ENCODE assay signal across 8 mouse cellular contexts in the genomic region with DNA sequence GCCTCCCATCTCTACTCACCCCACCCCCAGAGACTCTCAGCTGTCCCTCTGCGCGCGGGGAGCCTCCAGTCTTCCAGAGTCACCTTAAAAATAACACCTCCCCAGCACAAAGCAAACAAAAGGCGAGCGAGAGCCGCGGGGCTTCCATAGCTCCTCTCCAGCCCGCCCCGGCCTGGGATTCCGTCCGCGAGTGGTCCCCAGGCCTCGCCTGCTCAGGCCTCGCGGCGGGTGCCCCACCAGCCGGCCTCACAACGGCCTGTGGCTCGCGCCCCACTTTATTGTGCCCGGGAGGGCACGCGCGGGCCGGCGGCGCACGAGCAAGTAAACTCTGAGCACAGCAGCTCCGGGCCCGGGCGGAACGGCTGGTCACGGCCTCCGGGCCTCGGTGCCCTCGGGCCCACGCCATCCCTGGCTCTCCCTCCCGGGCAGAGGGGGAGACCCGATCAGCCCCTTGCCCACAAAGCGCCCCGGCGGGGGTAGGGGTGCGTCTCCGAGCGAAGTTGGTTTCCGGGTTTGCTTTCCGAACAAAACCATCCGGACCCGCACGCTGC. TPM values are rescaled to one million over a fixed set of nuclear protein-coding genes. Genes with fewer than 3 reads are reported as not detected.
DNase-seq lines count a peak whose midpoint lies in the region; ATAC-seq and TF ChIP-seq lines count a peak whose summit lies in the region.

No protein-coding gene starts in this region.

- peak overlapping the region; percentile 77 for H3K4me2 ChIP-seq in lung, embryonic 16.5 days (ENCODE audit: low read depth, low read length)
- H3K4me2 ChIP-seq in embryonic facial prominence, embryonic 15.5 days (replicated peaks), result peak overlapping the region; percentile 67
- H3K4me2 ChIP-seq in intestine, embryonic 14.5 days (ENCODE audit: low read length), result peak overlapping the region; percentile 82
- H3K4me2 ChIP-seq in lung, postnatal 0 days (replicated peaks; ENCODE audit: low read depth, low read length), result peak overlapping the region; percentile 91

- H3K4me1 ChIP-seq in lung, embryonic 16.5 days (replicated peaks; ENCODE audit: control insufficient read depth, insufficient read depth, low read length), result peaks cover 21% of the 10 kb centered on the region
- peaks cover 35% of the 10 kb centered on the region for H3K4me1 ChIP-seq in embryonic facial prominence, embryonic 15.5 days
- peaks cover 22% of the 10 kb centered on the region for H3K4me1 ChIP-seq in intestine, embryonic 14.5 days (replicated peaks; ENCODE audit: control insufficient read depth, insufficient read depth, low read length)
- peaks cover 4% of the 10 kb centered on the region; the same call in 1 of the 2 replicates for H3K4me1 ChIP-seq in lung, postnatal 0 days (ENCODE audit: insufficient read depth, low read depth, low read length)
- peaks cover 30% of the 10 kb centered on the region; the same call in 1 of the 2 replicates for H3K4me1 ChIP-seq in spleen, adult 2 months (ENCODE audit: control insufficient read depth, insufficient read depth, insufficient read length)

- DNase-seq in lung, postnatal 36 days, result no peak
- peak; percentile 65 for DNase-seq in adrenal gland, adult 2 months
- peak; percentile 82 for DNase-seq in intestine, embryonic 14.5 days (ENCODE audit: low spot score)
- DNase-seq in lung, postnatal 0 days (ENCODE audit: low spot score), result peak; percentile 36
- DNase-seq in spleen, adult 2 months (ENCODE audit: low read depth in 1 of 2, low spot score in 2 of 2), result peak in 1 of 2 experiments; percentile 37
- DNase-seq in urinary bladder, adult 18-20 months (ENCODE audit: low spot score in 2 of 2), result no peak

- peak; percentile 34 for ATAC-seq in lung, embryonic 16.5 days (ENCODE audit: low read depth)
- peak; percentile 49 for ATAC-seq in embryonic facial prominence, embryonic 15.5 days (ENCODE audit: insufficient number of reproducible peaks, low FRiP score, low TSS enrichment, low read depth)
- peak; percentile 44 for ATAC-seq in intestine, embryonic 14.5 days (replicated peaks; ENCODE audit: low FRiP score, low TSS enrichment, low read depth)
- peak; percentile 43 for ATAC-seq in lung, postnatal 0 days

- no peak for TF ChIP-seq EP300 in lung, postnatal 0 days (IDR thresholded peaks at IDR 0.05)

- H3K36me3 ChIP-seq in lung, embryonic 16.5 days (ENCODE audit: control insufficient read depth, insufficient read depth, low read length), result no peaks in the 10 kb centered on the region
- H3K36me3 ChIP-seq in embryonic facial prominence, embryonic 15.5 days, result peaks cover 18% of the 10 kb centered on the region; the same call in 1 of the 2 replicates
- H3K36me3 ChIP-seq in intestine, embryonic 14.5 days (ENCODE audit: control insufficient read depth, insufficient read depth, low read length), result peaks cover 11% of the 10 kb centered on the region; the same call in 1 of the 2 replicates
- H3K36me3 ChIP-seq in lung, postnatal 0 days (ENCODE audit: insufficient read depth, low read length), result no peaks in the 10 kb centered on the region
- H3K36me3 ChIP-seq in spleen, adult 2 months (ENCODE audit: control insufficient read depth, insufficient read depth, low read length), result no peaks in the 10 kb centered on the region

- no peak for TF ChIP-seq POLR2A in spleen, adult 2 months (IDR thresholded peaks at IDR 0.05; ENCODE audit: low read depth, low read length)

- WGBS in lung, embryonic 16.5 days, result under 1% methylated on average over 47 of the region's 50 CpGs
- WGBS in embryonic facial prominence, embryonic 15.5 days, result under 1% methylated on average over 47 of the region's 50 CpGs
- 1% methylated on average over 46 of the region's 50 CpGs for WGBS in intestine, embryonic 14.5 days
- under 1% methylated on average over 49 of the region's 50 CpGs for WGBS in lung, postnatal 0 days
- WGBS in spleen, adult 2 months, result under 1% methylated on average over 50 of the region's 50 CpGs

- H3K27ac ChIP-seq in lung, embryonic 16.5 days (ENCODE audit: low read length), result peak overlapping the region; percentile 78
- H3K27ac ChIP-seq in embryonic facial prominence, embryonic 15.5 days (replicated peaks), result peak overlapping the region; percentile 87
- peak overlapping the region; percentile 81 for H3K27ac ChIP-seq in intestine, embryonic 14.5 days (ENCODE audit: low read depth)
- peak overlapping the region; percentile 95 for H3K27ac ChIP-seq in lung, postnatal 0 days (ENCODE audit: low read length)
- peak overlapping the region; percentile 83 for H3K27ac ChIP-seq in spleen, adult 2 months (ENCODE audit: insufficient read depth, low read length)

- H3K9me3 ChIP-seq in lung, embryonic 16.5 days (ENCODE audit: control insufficient read depth, low read length), result no peaks in the 10 kb centered on the region
- H3K9me3 ChIP-seq in embryonic facial prominence, embryonic 15.5 days (replicated peaks), result no peaks in the 10 kb centered on the region
- no peaks in the 10 kb centered on the region for H3K9me3 ChIP-seq in intestine, embryonic 14.5 days (ENCODE audit: control insufficient read depth, low read length)
- H3K9me3 ChIP-seq in lung, postnatal 0 days (ENCODE audit: low read length), result no peaks in the 10 kb centered on the region

- H3K9ac ChIP-seq in lung, embryonic 16.5 days (ENCODE audit: low read length), result peak overlapping the region; percentile 98
- peak overlapping the region; percentile 95 for H3K9ac ChIP-seq in embryonic facial prominence, embryonic 15.5 days
- peak overlapping the region; percentile 99 for H3K9ac ChIP-seq in intestine, embryonic 14.5 days (ENCODE audit: low read length)
- peak overlapping the region; percentile 96 for H3K9ac ChIP-seq in lung, postnatal 0 days (replicated peaks; ENCODE audit: low read depth)

- no peak for TF ChIP-seq CTCF in lung, postnatal 0 days (IDR thresholded peaks at IDR 0.05)
- no peak for TF ChIP-seq CTCF in spleen, adult 2 months (IDR thresholded peaks at IDR 0.05; ENCODE audit: extremely low read depth, insufficient read depth, insufficient read length, insufficient replicate concordance)

- H3K4me3 ChIP-seq in lung, embryonic 16.5 days (ENCODE audit: low read length), result peak overlapping the region; percentile 86
- peak overlapping the region; percentile 94 for H3K4me3 ChIP-seq in embryonic facial prominence, embryonic 15.5 days (replicated peaks)
- H3K4me3 ChIP-seq in intestine, embryonic 14.5 days (ENCODE audit: low read depth, low read length), result peak overlapping the region; percentile 94
- H3K4me3 ChIP-seq in lung, postnatal 0 days (ENCODE audit: low read depth, low read length), result peak overlapping the region; percentile 95
- peak overlapping the region; percentile 80 for H3K4me3 ChIP-seq in spleen, adult 2 months (ENCODE audit: extremely low read depth, insufficient read depth, insufficient read length)

- no peaks in the 10 kb centered on the region for H3K27me3 ChIP-seq in lung, embryonic 16.5 days (ENCODE audit: control insufficient read depth, insufficient read depth, low read depth, low read length)
- H3K27me3 ChIP-seq in embryonic facial prominence, embryonic 15.5 days, result no peaks in the 10 kb centered on the region
- no peaks in the 10 kb centered on the region for H3K27me3 ChIP-seq in intestine, embryonic 14.5 days (replicated peaks; ENCODE audit: control insufficient read depth, insufficient read depth, low read length)
- no peaks in the 10 kb centered on the region for H3K27me3 ChIP-seq in lung, postnatal 0 days (replicated peaks; ENCODE audit: insufficient read depth, low read length)
- no peaks in the 10 kb centered on the region for H3K27me3 ChIP-seq in spleen, adult 2 months (ENCODE audit: control insufficient read depth, insufficient read depth, low read length)

RNA-seq across cellular contexts. Expression of gene H2afy, which starts 1.5 kb away (rescaled TPM):
- 247 and 266 TPM in 2 replicates for polyA plus RNA-seq in lung, embryonic 16.5 days (2015; fragmentation: Nextera tagmentation; extraction: Ambion mirVana)
- total RNA-seq in adrenal gland, adult 2 months (2021), result 100 to 1,000 TPM; 123 to 138 TPM
- 127 and 140 TPM in 2 replicates for polyA plus RNA-seq in adrenal gland, adult 2 months (2012; rRNA removed)
- polyA plus RNA-seq in embryonic facial prominence, embryonic 15.5 days (2015; fragmentation: Nextera tagmentation; extraction: Ambion mirVana), result 275 and 292 TPM in 2 replicates
- 361 and 379 TPM in 2 replicates for polyA plus RNA-seq in intestine, embryonic 14.5 days (2014; fragmentation: Nextera tagmentation; extraction: Ambion mirVana)
- 126 and 138 TPM in 2 replicates for polyA plus RNA-seq in lung, postnatal 0 days (2015; fragmentation: Nextera tagmentation; extraction: Ambion mirVana)
- polyA plus RNA-seq in spleen, adult 2 months (2012; rRNA removed), result 125 and 150 TPM in 2 replicates

RNA-seq across cellular contexts. Expression of gene Tifab, which starts 44.0 kb away (rescaled TPM):
- 4.0 and 4.8 TPM in 2 replicates for polyA plus RNA-seq in lung, embryonic 16.5 days (2015; fragmentation: Nextera tagmentation; extraction: Ambion mirVana)
- total RNA-seq in adrenal gland, adult 2 months (2021), result 1 to 10 TPM; 2.3 to 2.9 TPM
- 5.0 and 5.5 TPM in 2 replicates for polyA plus RNA-seq in adrenal gland, adult 2 months (2012; rRNA removed)
- 3.4 and 3.7 TPM in 2 replicates for polyA plus RNA-seq in embryonic facial prominence, embryonic 15.5 days (2015; fragmentation: Nextera tagmentation; extraction: Ambion mirVana)
- 1.6 and 1.8 TPM in 2 replicates for polyA plus RNA-seq in intestine, embryonic 14.5 days (2014; fragmentation: Nextera tagmentation; extraction: Ambion mirVana)
- polyA plus RNA-seq in lung, postnatal 0 days (2015; fragmentation: Nextera tagmentation; extraction: Ambion mirVana), result 4.8 and 6.6 TPM in 2 replicates
- polyA plus RNA-seq in spleen, adult 2 months (2012; rRNA removed), result 20.8 and 26.8 TPM in 2 replicates

Comparison
In these comparisons a context has a peak if more than half of its experiments do, and no peak if none do; other contexts are left out.
1. DNase-seq: peak in adrenal gland, adult 2 months (single experiment), intestine, embryonic 14.5 days (single experiment) and lung, postnatal 0 days (single experiment); none in lung, postnatal 36 days (single experiment) and urinary bladder, adult 18-20 months (0 of 2).
2. Peak in every context shown above with its lines, with median percentiles within 50 percentile points of each other: ATAC-seq, H3K27ac ChIP-seq, H3K4me2 ChIP-seq, H3K4me3 ChIP-seq and H3K9ac ChIP-seq.